Mouse (Mus musculus): Measurements from ENCODE around the gene Smc4.

DNA sequence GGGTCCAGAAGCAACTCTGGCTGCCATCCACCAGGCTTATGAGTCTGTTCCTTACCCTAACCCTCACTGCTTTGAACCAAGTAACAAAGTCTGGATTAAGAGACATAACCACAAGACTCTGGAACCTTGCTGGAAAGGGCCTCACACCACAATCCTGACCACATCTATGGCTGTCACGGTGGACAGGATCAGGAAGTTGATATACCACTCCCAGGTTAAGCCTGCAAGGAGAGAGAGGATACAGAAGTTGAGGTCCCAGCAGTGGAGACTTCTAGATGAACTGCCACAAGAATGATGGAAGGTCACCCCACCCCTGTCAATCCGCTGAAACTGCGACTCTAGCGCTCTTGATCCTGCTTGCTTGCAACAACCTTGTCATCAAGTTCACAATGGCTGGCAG lies 26.8 kb upstream of the Smc4 start:
- TF ChIP-seq CTCF (IDR thresholded peaks at IDR 0.05; ENCODE audit: low read depth) (no peak), EP300 (IDR thresholded peaks at IDR 0.05; ENCODE audit: low read depth) (no peak)

All from liver, postnatal 0 days (tissue).